Mouse (Mus musculus) brain, embryonic 14.5 days (tissue): ENCODE results near the gene Selenoh. TPM values are rescaled to one million over a fixed set of nuclear protein-coding genes. Genes with fewer than 3 reads are reported as not detected.

ENCODE experiments used
- DNase-seq: peaks from one replicate; pipeline ENCODE4 v3.0.0-alpha.2; 2011; ENCODE audit warnings: low read depth
- CTCF ChIP-seq: fragments of 200-500 bp; IDR thresholded peaks from 2 replicates; pipeline ENCODE4 v1.5.1; 2012; ENCODE audit warnings: inconsistent platforms, mild to moderate bottlenecking, moderate library complexity, borderline replicate concordance; ENCODE audit not compliant: insufficient read depth, insufficient read length; ENCODE audit errors: extremely low read depth
- POLR2A ChIP-seq: fragments of 200-500 bp; IDR thresholded peaks from 2 replicates; pipeline ENCODE4 v1.6.1; 2012; ENCODE audit warnings: mild to moderate bottlenecking, inconsistent platforms, borderline replicate concordance; ENCODE audit not compliant: poor library complexity, insufficient read depth, insufficient read length, severe bottlenecking; ENCODE audit errors: extremely low read depth
- polyA plus RNA-seq: library from polyadenylated mRNA; depleted of rRNA; stranded (reverse); fragments of >200 nt; gene quantifications from 2 replicates; pipeline ENCODE4 v1.2.3, GENCODE M21; 2012

The Selenoh gene
- polyA plus RNA-seq, 1 experiment = 193 TPM

GRCm38 (mm10) chr2:84637452-84638165, 33.0 kb downstream of the Selenoh start:
- peak; percentile 49 for DNase-seq
- no peak for TF ChIP-seq CTCF
- TF ChIP-seq POLR2A = no peak

GRCm38 (mm10) chr2:84636231-84636741, 34.3 kb downstream of the Selenoh start:
- TF ChIP-seq CTCF (no peak), POLR2A (no peak)
- no peak for DNase-seq

- DNase-seq = peak; percentile 97
- TF ChIP-seq CTCF = no peak
- no peak for TF ChIP-seq POLR2A
Measured at GRCm38 (mm10) chr2:84635611-84636010, 35.0 kb downstream of the Selenoh start.

- TF ChIP-seq CTCF (no peak), POLR2A (no peak)
- peak; percentile 52 for DNase-seq
Measured at GRCm38 (mm10) chr2:84634934-84635482, 35.6 kb downstream of the Selenoh start.

GRCm38 (mm10) chr2:84634006-84634405, 36.6 kb downstream of the Selenoh start:
- no peak for DNase-seq
- TF ChIP-seq CTCF (no peak), POLR2A (no peak)

GRCm38 (mm10) chr2:84632999-84633398, 37.6 kb downstream of the Selenoh start:
- DNase-seq = no peak
- TF ChIP-seq CTCF = no peak
- TF ChIP-seq POLR2A = no peak

GRCm38 (mm10) chr2:84632001-84632400, 38.6 kb downstream of the Selenoh start:
- no peak for DNase-seq
- no peak for TF ChIP-seq CTCF
- TF ChIP-seq POLR2A = no peak

- no peak for TF ChIP-seq CTCF
- no peak for TF ChIP-seq POLR2A
- DNase-seq = no peak
Measured at GRCm38 (mm10) chr2:84627036-84627435, 43.5 kb downstream of the Selenoh start.

- TF ChIP-seq POLR2A (no peak), CTCF (no peak)
- no peak for DNase-seq
Measured at GRCm38 (mm10) chr2:84626366-84626975, 44.1 kb downstream of the Selenoh start.

GRCm38 (mm10) chr2:84624201-84624600, 46.4 kb downstream of the Selenoh start:
- TF ChIP-seq CTCF (no peak), POLR2A (no peak)
- DNase-seq = no peak

GRCm38 (mm10) chr2:84623428-84624119, 47.0 kb downstream of the Selenoh start:
- DNase-seq = no peak
- TF ChIP-seq POLR2A = no peak
- TF ChIP-seq CTCF = no peak
